Mouse (Mus musculus) lung, adult 10 weeks (tissue): ENCODE results near the gene Rnf2. TPM values are rescaled to one million over a fixed set of nuclear protein-coding genes. Genes with fewer than 3 reads are reported as not detected.

Experiments
- polyA plus RNA-seq: library from polyadenylated mRNA; stranded (reverse); fragments of 350-450 nt; fragmentation: Illumina TruSeq; extraction: RNeasy Lipid Tissue Mini Kit (QIAGEN cat#74804); gene quantifications from one replicate; pipeline ENCODE4 v1.2.3, GENCODE M21; 2014; ENCODE audit warnings: low read depth, low replicate concordance; ENCODE audit not compliant: insufficient read depth

Gene Rnf2
- 14.9 TPM for polyA plus RNA-seq

DNA sequence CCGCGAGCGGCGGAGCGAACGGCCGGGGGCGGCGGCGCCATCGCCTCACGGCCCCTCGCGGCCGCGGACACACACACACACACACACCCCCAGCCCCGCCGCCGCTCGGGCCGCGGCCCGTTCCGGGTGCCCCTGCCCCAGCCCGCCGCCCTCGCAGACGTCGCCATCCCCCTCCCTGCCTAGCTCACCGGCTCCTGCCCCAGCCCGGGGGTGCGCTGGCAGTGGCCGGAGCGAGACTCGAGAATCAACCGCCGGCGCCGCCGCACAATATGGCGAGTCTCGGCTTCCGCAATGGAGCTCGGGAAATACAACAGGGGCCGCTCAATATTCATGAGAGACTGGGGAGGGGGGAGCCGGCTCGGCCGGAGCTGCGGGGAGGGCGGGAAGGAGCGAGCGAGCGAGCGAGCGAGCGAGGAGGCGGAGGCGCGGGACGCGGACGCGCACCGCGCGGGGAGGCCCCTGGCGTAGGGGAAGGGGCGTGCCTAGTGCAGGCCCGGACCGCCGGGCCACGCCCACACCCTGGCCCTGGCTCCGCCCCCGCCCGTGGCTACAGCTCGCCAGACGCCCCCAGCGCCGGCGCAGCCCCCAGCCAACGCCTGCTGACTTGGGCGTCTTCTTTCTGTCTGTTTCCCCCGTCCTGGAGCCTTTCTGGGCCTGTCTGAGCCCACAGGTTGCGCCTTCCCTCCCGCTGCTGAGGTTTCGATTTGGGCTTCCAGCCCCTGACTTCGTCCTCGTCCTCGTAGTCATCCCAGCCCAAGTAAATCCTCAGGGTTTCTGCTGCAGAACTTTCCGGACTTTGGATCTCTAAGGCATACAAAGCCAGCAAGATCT is at the start of gene Rnf2:
TSS of gene Rnf2 (minus strand) at position 425 of the 831 bp plus-strand sequence.

GRCm38 (mm10) chr1:151428263-151429221 is 72.2 kb downstream of the Rnf2 start, which contains the start of the genes Swt1 and Trmt1l:
Gene Swt1 (minus strand): TSS chr1:151428455.
Gene Trmt1l (plus strand): TSS chr1:151428542.

Other genes with a start within 250 kb of the Rnf2 start
- gene Ivns1abp, start 156.5 kb downstream of the Rnf2 start, polyA plus RNA-seq, result 61.9 TPM
- gene Swt1, start 72.5 kb downstream of the Rnf2 start, polyA plus RNA-seq, result 12.7 TPM
- gene Trmt1l, start 72.4 kb downstream of the Rnf2 start, polyA plus RNA-seq, result 16.3 TPM
- 14.0 TPM for gene Fam129a, start 70.2 kb upstream of the Rnf2 start, polyA plus RNA-seq